Mouse (Mus musculus): ENCODE results near the gene Rec114.
A peak's percentile ranks its signal among the peaks of the same experiment; 100 is the strongest.

The Rec114 gene

GRCm38 (mm10) chr9:58710642-58711041, 33.1 kb downstream of the Rec114 start:
- no peak for DNase-seq

GRCm38 (mm10) chr9:58709939-58710338, 33.8 kb downstream of the Rec114 start:
- peak; percentile 71 for DNase-seq

GRCm38 (mm10) chr9:58707796-58708195, 36.0 kb downstream of the Rec114 start:
- no peak for DNase-seq

- DNase-seq: no peak
Measured at GRCm38 (mm10) chr9:58706024-58706423, 37.7 kb downstream of the Rec114 start.

GRCm38 (mm10) chr9:58703766-58704165, 40.0 kb downstream of the Rec114 start:
- DNase-seq: no peak

- no peak for DNase-seq
Measured at GRCm38 (mm10) chr9:58701751-58702150, 42.0 kb downstream of the Rec114 start.

GRCm38 (mm10) chr9:58698486-58698885, 45.3 kb downstream of the Rec114 start:
- DNase-seq: no peak

GRCm38 (mm10) chr9:58691471-58691870, 52.3 kb downstream of the Rec114 start:
- DNase-seq: no peak

GRCm38 (mm10) chr9:58690701-58691100, 53.1 kb downstream of the Rec114 start:
- no peak for DNase-seq

- no peak for DNase-seq
Measured at GRCm38 (mm10) chr9:58688076-58688475, 55.7 kb downstream of the Rec114 start.

GRCm38 (mm10) chr9:58685290-58685689, 58.5 kb downstream of the Rec114 start:
- no peak for DNase-seq

- peak; percentile 38 for DNase-seq
Measured at GRCm38 (mm10) chr9:58683372-58683771, 60.4 kb downstream of the Rec114 start.

- no peak for DNase-seq
Measured at GRCm38 (mm10) chr9:58682106-58682505, 61.7 kb downstream of the Rec114 start.

- no peak for DNase-seq
Measured at GRCm38 (mm10) chr9:58681411-58681810, 62.4 kb downstream of the Rec114 start.

- DNase-seq: no peak
Measured at GRCm38 (mm10) chr9:58675371-58675770, 68.4 kb downstream of the Rec114 start.

GRCm38 (mm10) chr9:58674736-58675135, 69.0 kb downstream of the Rec114 start:
- DNase-seq: no peak

- no peak for DNase-seq
Measured at GRCm38 (mm10) chr9:58672474-58672873, 71.3 kb downstream of the Rec114 start.

GRCm38 (mm10) chr9:58669819-58670218, 73.9 kb downstream of the Rec114 start:
- no peak for DNase-seq

GRCm38 (mm10) chr9:58669071-58669470, 74.7 kb downstream of the Rec114 start:
- DNase-seq: no peak

GRCm38 (mm10) chr9:58668171-58668570, 75.6 kb downstream of the Rec114 start:
- DNase-seq: no peak

GRCm38 (mm10) chr9:58667244-58667643, 76.5 kb downstream of the Rec114 start:
- no peak for DNase-seq

- DNase-seq: peak; percentile 13
Measured at GRCm38 (mm10) chr9:58666191-58666590, 77.6 kb downstream of the Rec114 start.

- no peak for DNase-seq
Measured at GRCm38 (mm10) chr9:58665492-58665891, 78.3 kb downstream of the Rec114 start.

GRCm38 (mm10) chr9:58662791-58663190, 81.0 kb downstream of the Rec114 start:
- no peak for DNase-seq

GRCm38 (mm10) chr9:58662007-58662406, 81.8 kb downstream of the Rec114 start:
- DNase-seq: no peak

GRCm38 (mm10) chr9:58660673-58661072, 83.1 kb downstream of the Rec114 start:
- no peak for DNase-seq

Measured in retina, postnatal 1 day (tissue).